Mouse (Mus musculus) heart, postnatal 14 days (tissue): ENCODE measurements at regions not wholly inside any gene's neighbourhood (a gene's known extent, or its start where the extent isn't known, plus 50 kb on each side); places are given as distances from the start of the nearest gene placed in this dataset.

Source experiments
- DNase-seq, 2 experiments: peaks; one replicate each; pipeline ENCODE4 v3.0.0; 2021 to 2022
- intact Hi-C: fragments of 180-260 bp; cut with DNase I; formaldehyde crosslinking; loops from one replicate; pipeline ENCODE4 v1.15.1; 2025

GRCm38 (mm10) chr1:78876156-78876555 is 59.6 kb downstream of the Kcne4 start:
- DNase-seq: no peak
- intact Hi-C loops: no loop called here

DNA sequence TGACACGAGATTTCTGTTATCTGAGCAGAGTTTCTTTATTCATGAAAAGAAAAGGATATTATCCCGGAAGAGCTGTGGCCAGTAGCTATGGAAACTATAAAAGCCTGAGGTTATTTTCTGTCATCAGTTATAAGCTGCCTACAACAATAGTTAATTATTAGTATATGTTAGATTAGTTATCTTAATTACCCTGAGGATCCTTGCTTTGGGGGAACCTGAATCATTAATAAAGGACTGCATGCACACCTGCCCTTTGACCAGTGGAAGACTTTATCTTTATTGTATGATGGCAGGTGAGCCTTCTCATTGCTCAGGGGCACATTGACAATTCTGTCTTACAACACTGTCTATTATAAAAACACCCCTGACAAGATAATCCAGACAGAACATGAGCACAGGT is 62.7 kb downstream of the Kcne4 start:
- intact Hi-C loops: no loop called here
- no peak for DNase-seq

DNA sequence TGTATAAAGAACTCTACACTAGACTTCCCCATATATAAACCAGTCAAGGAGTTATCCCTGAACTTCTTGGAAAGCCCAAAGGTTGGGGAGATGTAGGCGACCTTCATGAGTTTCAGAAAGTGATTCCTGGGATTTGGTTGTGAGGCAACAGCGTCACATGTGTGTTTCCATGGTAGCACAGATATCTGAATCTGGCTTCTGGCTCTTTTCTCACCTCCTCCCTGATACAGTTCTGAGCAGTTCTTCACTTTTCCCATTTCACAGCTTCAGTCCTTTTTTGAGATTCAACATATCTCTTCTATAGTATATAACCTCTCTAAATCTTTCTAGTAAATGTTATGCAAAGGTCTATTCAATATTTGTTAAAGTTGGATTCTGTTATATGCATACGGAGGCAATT is 65.9 kb downstream of the Kcne4 start:
- intact Hi-C loops: no loop called here

GRCm38 (mm10) chr1:78889241-78889640 is 72.7 kb downstream of the Kcne4 start:
- intact Hi-C loops: no loop called here
- no peak for DNase-seq

More for the DNA sequence above, 65.9 kb downstream of the Kcne4 start:
- no peak for DNase-seq

GRCm38 (mm10) chr1:78891344-78891743 is 74.8 kb downstream of the Kcne4 start:
- DNase-seq: no peak
- intact Hi-C loops: no loop called here

GRCm38 (mm10) chr1:78894301-78894700 is 77.7 kb downstream of the Kcne4 start:
- no peak for DNase-seq
- intact Hi-C loops: no loop called here

GRCm38 (mm10) chr1:78895112-78895511 is 78.6 kb downstream of the Kcne4 start:
- intact Hi-C loops: loop anchor here (5.0 kb wide), 1 partner anchor 33 kb away; no protein-coding TSS in a partner anchor
- DNase-seq: no peak

GRCm38 (mm10) chr1:78907591-78907990 is 91.0 kb downstream of the Kcne4 start:
- peak in 1 of 2 experiments; percentile 6 for DNase-seq
- intact Hi-C loops: no loop called here

DNA sequence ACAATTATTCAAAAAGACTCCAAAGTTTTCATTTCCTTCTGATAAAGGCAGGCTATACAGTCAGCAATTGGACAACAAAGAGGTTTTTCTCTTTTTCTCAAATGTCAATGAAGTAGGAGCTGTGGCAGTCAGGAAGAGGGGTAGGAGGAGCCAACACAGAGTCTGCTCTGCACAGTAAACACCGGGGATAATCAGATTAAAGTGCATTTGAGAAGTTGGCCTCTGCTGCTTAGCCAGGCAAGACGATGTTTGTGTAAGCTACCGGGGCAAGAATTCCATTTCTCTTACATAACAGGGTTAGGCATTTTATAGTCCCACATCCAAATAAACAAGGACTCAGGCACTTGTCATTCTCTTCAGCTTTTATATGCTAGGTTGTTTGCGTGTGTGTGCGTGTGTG is 91.4 kb downstream of the Kcne4 start:
- intact Hi-C loops: no loop called here
- no peak for DNase-seq

- DNase-seq: no peak
- intact Hi-C loops: no loop called here
Observed at GRCm38 (mm10) chr1:78913791-78914190, 97.2 kb downstream of the Kcne4 start.

DNA sequence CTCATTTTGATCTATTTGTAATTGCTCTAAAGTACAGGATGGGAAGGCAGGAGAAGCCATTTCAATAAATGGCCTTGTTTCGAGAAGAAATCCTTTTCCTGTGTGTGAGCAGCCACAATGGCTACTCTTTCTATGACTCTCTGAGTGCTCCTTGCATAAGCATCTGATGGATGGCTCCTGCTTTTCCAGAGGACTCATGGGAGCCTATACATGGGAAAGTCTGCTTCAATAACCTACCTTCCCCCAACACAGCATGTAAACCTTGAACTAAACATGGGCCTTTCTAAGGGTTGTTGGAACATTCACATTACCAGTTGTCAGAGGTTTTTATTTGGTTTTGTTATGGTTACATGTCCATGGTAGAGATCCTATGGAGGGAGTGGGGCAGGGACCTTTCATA is 103.3 kb downstream of the Kcne4 start:
- intact Hi-C loops: no loop called here
- no peak for DNase-seq

DNA sequence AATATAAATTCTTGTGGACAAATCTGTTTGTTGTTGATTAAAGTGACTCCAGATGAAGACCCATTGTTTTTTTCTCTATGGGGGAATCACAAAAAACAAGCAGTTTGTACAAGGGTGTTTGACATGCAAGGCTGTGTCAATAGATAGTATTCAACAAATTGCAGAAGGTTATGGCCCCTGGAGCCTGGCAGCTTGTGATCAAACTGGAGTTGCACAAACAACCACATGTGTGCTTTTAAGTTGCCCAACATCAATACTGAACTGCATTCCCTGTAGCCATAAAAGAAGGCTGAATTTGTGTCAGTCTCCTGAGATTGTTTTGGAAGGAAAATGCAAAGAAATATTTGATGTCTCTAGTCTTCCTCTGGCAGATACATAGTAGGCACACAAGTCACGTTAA is 113.4 kb downstream of the Kcne4 start:
- DNase-seq: no peak
- intact Hi-C loops: no loop called here

DNA sequence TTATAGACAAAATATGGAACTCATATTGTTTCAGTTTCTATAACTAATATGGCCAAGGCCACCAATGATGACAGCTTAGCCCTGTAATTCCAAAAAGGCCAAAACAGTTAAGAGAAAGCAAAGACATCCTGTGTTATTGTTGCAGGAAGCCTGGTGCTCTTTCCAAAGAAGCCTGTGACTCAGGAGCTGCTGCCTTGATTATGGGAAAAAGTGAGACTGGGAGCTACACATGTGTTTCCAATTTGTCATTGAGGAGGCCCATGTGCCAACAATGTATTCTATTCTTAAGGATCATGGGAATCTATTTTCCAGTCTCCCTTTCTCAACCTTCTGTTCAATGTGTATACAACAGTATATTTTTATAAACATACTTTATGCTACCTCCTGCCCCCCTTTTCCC is 123.3 kb downstream of the Kcne4 start:
- intact Hi-C loops: no loop called here
- DNase-seq: no peak

- no peak for DNase-seq
- intact Hi-C loops: no loop called here
Observed at GRCm38 (mm10) chr1:78945588-78945987, 129.0 kb downstream of the Kcne4 start.

GRCm38 (mm10) chr1:78980051-78980450 is 163.5 kb downstream of the Kcne4 start:
- intact Hi-C loops: no loop called here
- DNase-seq: no peak
